Mouse (Mus musculus) MEL (cell line): ENCODE results near the gene Zfp961. TPM values are rescaled to one million over a fixed set of nuclear protein-coding genes. Genes with fewer than 3 reads are reported as not detected.

Source experiments
- DNase-seq: peaks from one replicate; pipeline ENCODE4 v3.0.0; 2011; ENCODE audit warnings: low read depth, low spot score
- H3K27ac ChIP-seq: 2 replicates; pipeline ENCODE4 v1.5.1; 2012; ENCODE audit warnings: low read depth, mild to moderate bottlenecking, control low read depth, low read length, moderate library complexity; ENCODE audit not compliant: control insufficient read depth
- H3K27me3 ChIP-seq, 2 experiments: fragments of 150-350 bp in 1 of 2; sonication (generic) in 1 of 2; 2 replicates each; pipeline ENCODE4 v1.6.1; 2012; ENCODE audit warnings: low read length in 2 of 2, mild to moderate bottlenecking in 2 of 2, improper control_type of control experiment in 1 of 2, moderate library complexity in 1 of 2; ENCODE audit not compliant: insufficient read depth in 2 of 2, control insufficient read depth in 1 of 2
- H3K36me3 ChIP-seq, 2 experiments: 2 replicates each; pipeline ENCODE4 v1.6.1; 2012 to 2014; ENCODE audit warnings: low read length in 2 of 2, improper control_type of control experiment in 1 of 2, inconsistent platforms in 1 of 2, mild to moderate bottlenecking in 1 of 2; ENCODE audit not compliant: insufficient read depth in 2 of 2, control insufficient read depth in 1 of 2
- H3K4me1 ChIP-seq, 2 experiments: fragments of 150-350 bp in 1 of 2; sonication (generic) in 1 of 2; 2 replicates each; pipeline ENCODE4 v1.6.1; 2012; ENCODE audit warnings: low read length in 2 of 2, improper control_type of control experiment in 1 of 2, mild to moderate bottlenecking in 1 of 2; ENCODE audit not compliant: insufficient read depth in 2 of 2, control insufficient read depth in 1 of 2
- H3K4me3 ChIP-seq, 2 experiments: fragments of 150-350 bp in 1 of 2; sonication (generic) in 1 of 2; 2 replicates each; pipeline ENCODE4 v1.5.1; 2012; ENCODE audit warnings: low read depth in 2 of 2, low read length in 2 of 2, mild to moderate bottlenecking in 2 of 2, moderate library complexity in 2 of 2, control low read depth in 1 of 2, improper control_type of control experiment in 1 of 2; ENCODE audit not compliant: control insufficient read depth in 1 of 2, insufficient read depth in 1 of 2
- H3K79me2 ChIP-seq: 2 replicates; pipeline ENCODE4 v1.6.1; 2012; ENCODE audit warnings: mild to moderate bottlenecking, low read length, moderate library complexity; ENCODE audit not compliant: control insufficient read depth, poor library complexity, insufficient read depth
- H3K9ac ChIP-seq: 2 replicates; pipeline ENCODE4 v1.6.1; 2012; ENCODE audit warnings: low read depth, mild to moderate bottlenecking, control low read depth, low read length, moderate library complexity; ENCODE audit not compliant: control insufficient read depth, poor library complexity, severe bottlenecking
- H3K9me3 ChIP-seq: fragments of 150-350 bp; sonication (generic); replicated peaks from 2 replicates; pipeline ENCODE4 v1.6.1; 2012; ENCODE audit warnings: mild to moderate bottlenecking, low read length, improper control_type of control experiment, moderate library complexity; ENCODE audit not compliant: insufficient read depth
- BHLHE40 ChIP-seq: IDR thresholded peaks from 2 replicates; pipeline ENCODE4 v1.6.1; 2012; ENCODE audit warnings: low read depth, mild to moderate bottlenecking, inconsistent platforms, low read length, improper control_type of control experiment, borderline replicate concordance
- CTCF ChIP-seq, 3 experiments: IDR thresholded peaks in 2 of 3; conservative IDR thresholded peaks in 1 of 3; 2 replicates each; pipeline ENCODE4 v1.5.1; 2011 to 2012; ENCODE audit warnings: low read length in 3 of 3, low read depth in 2 of 3, mild to moderate bottlenecking in 2 of 3, improper control_type of control experiment in 1 of 3, inconsistent platforms in 1 of 3, mixed read lengths in 1 of 3, moderate library complexity in 1 of 3; ENCODE audit not compliant: control insufficient read depth in 1 of 3, insufficient read depth in 1 of 3, poor library complexity in 1 of 3, severe bottlenecking in 1 of 3
- E2F4 ChIP-seq: IDR thresholded peaks from 2 replicates; pipeline ENCODE4 v1.6.1; 2011; ENCODE audit warnings: low read depth, low read length, improper control_type of control experiment, borderline replicate concordance
- ETS1 ChIP-seq: IDR thresholded peaks from 2 replicates; pipeline ENCODE4 v1.6.1; 2012; ENCODE audit warnings: low read depth, mild to moderate bottlenecking, inconsistent platforms, low read length, improper control_type of control experiment, moderate library complexity
- GABPA ChIP-seq: IDR thresholded peaks from 2 replicates; pipeline ENCODE4 v1.6.1; 2012; ENCODE audit warnings: low read depth, mild to moderate bottlenecking, inconsistent platforms, low read length, improper control_type of control experiment, moderate library complexity
- GATA1 ChIP-seq: IDR thresholded peaks from 2 replicates; pipeline ENCODE4 v1.6.1; 2011; ENCODE audit warnings: low read depth, low read length, improper control_type of control experiment
- HCFC1 ChIP-seq: IDR thresholded peaks from 2 replicates; pipeline ENCODE4 v1.6.1; 2012; ENCODE audit warnings: low read depth, mild to moderate bottlenecking, inconsistent platforms, low read length, improper control_type of control experiment, moderate library complexity
- JUND ChIP-seq: IDR thresholded peaks from 2 replicates; pipeline ENCODE4 v1.6.1; 2011; ENCODE audit warnings: low read depth, mild to moderate bottlenecking, improper control_type of control experiment, low read length
- KAT2A ChIP-seq: conservative IDR thresholded peaks from 2 replicates; pipeline ENCODE4 v1.6.1; 2012; ENCODE audit warnings: low read depth, low read length, improper control_type of control experiment, inconsistent platforms
- MAZ ChIP-seq: IDR thresholded peaks from 2 replicates; pipeline ENCODE4 v1.6.1; 2012; ENCODE audit warnings: low read depth, mild to moderate bottlenecking, inconsistent platforms, low read length, improper control_type of control experiment
- MXI1 ChIP-seq: IDR thresholded peaks from 2 replicates; pipeline ENCODE4 v1.6.1; 2011; ENCODE audit warnings: mild to moderate bottlenecking, low read depth, low read length, improper control_type of control experiment
- MYB ChIP-seq: IDR thresholded peaks from 2 replicates; pipeline ENCODE4 v1.6.1; 2011; ENCODE audit warnings: mild to moderate bottlenecking, low read depth, low read length, improper control_type of control experiment
- MYC ChIP-seq: IDR thresholded peaks from 2 replicates; pipeline ENCODE4 v1.6.1; 2011; ENCODE audit warnings: low read depth, mild to moderate bottlenecking, low read length, improper control_type of control experiment, moderate library complexity
- NRF1 ChIP-seq: IDR thresholded peaks from 2 replicates; pipeline ENCODE4 v1.6.1; 2014; ENCODE audit warnings: low read depth, mild to moderate bottlenecking, inconsistent platforms, low read length, improper control_type of control experiment, moderate library complexity; ENCODE audit not compliant: poor library complexity, insufficient read depth, severe bottlenecking
- TBP ChIP-seq: IDR thresholded peaks from 2 replicates; pipeline ENCODE4 v1.8.0; 2011; ENCODE audit warnings: low read depth, low read length, improper control_type of control experiment
- TCF12 ChIP-seq: IDR thresholded peaks from 2 replicates; pipeline ENCODE4 v1.6.1; 2014; ENCODE audit warnings: low read depth, mild to moderate bottlenecking, inconsistent platforms, low read length, improper control_type of control experiment, moderate library complexity
- UBTF ChIP-seq: IDR thresholded peaks from 2 replicates; pipeline ENCODE4 v1.6.1; 2012; ENCODE audit warnings: low read depth, mild to moderate bottlenecking, inconsistent platforms, low read length, improper control_type of control experiment, moderate library complexity, borderline replicate concordance; ENCODE audit not compliant: insufficient read depth
- USF1 ChIP-seq: IDR thresholded peaks from 2 replicates; pipeline ENCODE4 v1.6.1; 2014; ENCODE audit warnings: low read depth, mild to moderate bottlenecking, inconsistent platforms, low read length, improper control_type of control experiment, moderate library complexity
- ZKSCAN1 ChIP-seq: IDR thresholded peaks from 2 replicates; pipeline ENCODE4 v1.6.1; 2012; ENCODE audit warnings: low read depth, mild to moderate bottlenecking, inconsistent platforms, low read length, improper control_type of control experiment, moderate library complexity
- polyA plus RNA-seq, 2 experiments: library from polyadenylated mRNA; stranded (reverse) in 1 of 2; unstranded in 1 of 2; fragments of >175 nt in 1 of 2; fragments of >200 nt in 1 of 2; gene quantifications; 2 replicates each; pipeline versions ENCODE4 v1.2.1 to v1.2.4; 2012; ENCODE audit warnings: low replicate concordance in 2 of 2, low read depth in 1 of 2; ENCODE audit not compliant: insufficient read length in 2 of 2, insufficient read depth in 1 of 2, missing spikeins in 1 of 2
- total RNA-seq: library from RNA; depleted of rRNA; stranded (reverse); fragments of 300-350 nt; gene quantifications from 2 replicates; pipeline ENCODE4 v1.2.3, GENCODE M21; 2012

Zfp961 gene
- total and polyA plus RNA-seq, 3 experiments: 26.1 to 30.6 TPM; not detected in 1

DNA sequence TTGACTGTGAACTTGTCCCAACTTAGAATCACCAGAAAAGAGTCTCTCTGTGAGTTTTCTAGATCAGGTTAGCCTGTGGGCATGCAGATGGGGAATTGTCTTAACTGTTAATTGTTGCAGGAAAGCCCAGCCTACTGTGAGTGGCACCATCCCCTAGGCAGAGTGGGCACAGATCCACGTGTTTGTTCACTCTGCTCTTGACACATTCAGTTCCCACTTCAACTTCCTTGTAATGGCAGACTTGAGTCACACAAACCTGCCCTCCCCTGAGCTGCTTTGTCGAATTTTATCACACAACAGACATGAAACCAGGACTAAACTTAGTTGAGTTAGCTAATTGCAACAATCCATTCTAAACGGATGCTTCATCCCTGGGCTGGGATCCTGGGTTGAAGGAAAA lies 49.4 kb downstream of the Zfp961 start:
- H3K9ac ChIP-seq: no peak overlapping the region
- no peaks in the 10 kb centered on the region; a peak in 1 of 4 replicates for H3K27me3 ChIP-seq
- DNase-seq: no peak
- no peaks in the 10 kb centered on the region for H3K79me2 ChIP-seq
- no peak overlapping the region for H3K4me3 ChIP-seq
- H3K36me3 ChIP-seq: no peaks in the 10 kb centered on the region
- no peak for TF ChIP-seq JUND
- no peak for TF ChIP-seq MXI1
- no peak for TF ChIP-seq UBTF
- TF ChIP-seq MYC: no peak
- no peak for TF ChIP-seq HCFC1
- TF ChIP-seq USF1: no peak
- no peaks in the 10 kb centered on the region for H3K4me1 ChIP-seq
- H3K27ac ChIP-seq: no peak overlapping the region
- H3K9me3 ChIP-seq: no peaks in the 10 kb centered on the region

DNA sequence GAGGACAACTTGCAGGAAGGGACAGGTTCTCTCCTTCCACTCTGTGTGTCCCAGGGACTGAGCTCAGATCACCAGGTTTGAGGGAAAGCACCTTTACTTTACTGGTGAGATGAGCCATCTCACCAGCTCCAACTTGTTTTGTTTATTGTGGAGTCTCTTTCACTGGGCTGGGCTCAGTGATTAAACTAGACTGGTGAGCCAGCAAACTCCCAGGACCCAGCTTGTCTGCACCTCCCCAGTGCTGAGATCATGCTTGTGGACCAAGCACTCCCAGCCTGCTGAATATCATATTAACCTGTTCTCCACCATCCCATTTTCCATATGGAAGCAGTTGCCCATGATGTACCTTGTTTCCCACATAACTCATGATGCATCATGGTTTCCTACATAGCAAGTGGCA lies 52.1 kb downstream of the Zfp961 start:
- no peaks in the 10 kb centered on the region; a peak in 1 of 4 replicates for H3K27me3 ChIP-seq
- 0 out of 4 replicates have a peak, but pooled peaks cover 0 to under 1% of the 10 kb centered on the region in 2 experiments for H3K4me1 ChIP-seq
- H3K79me2 ChIP-seq: no peaks in the 10 kb centered on the region
- no peak overlapping the region for H3K9ac ChIP-seq
- H3K9me3 ChIP-seq: no peaks in the 10 kb centered on the region
- no peak overlapping the region for H3K4me3 ChIP-seq
- no peak for TF ChIP-seq CTCF (IDR thresholded peaks at IDR 0.05 in 2 of 3, conservative IDR thresholded peaks at IDR 0.05 in 1 of 3; ENCODE audit: control insufficient read depth in 1 of 3, insufficient read depth in 1 of 3, low read depth in 2 of 3, low read length in 3 of 3, poor library complexity in 1 of 3, severe bottlenecking in 1 of 3)
- no peak for TF ChIP-seq ZKSCAN1
- no peak for TF ChIP-seq TBP
- no peak for TF ChIP-seq NRF1
- no peak for TF ChIP-seq GATA1
- TF ChIP-seq GABPA: no peak
- no peak for TF ChIP-seq BHLHE40
- no peak for TF ChIP-seq JUND
- TF ChIP-seq KAT2A: no peak
- no peak for TF ChIP-seq MYB
- TF ChIP-seq ETS1: no peak
- no peak for TF ChIP-seq MXI1
- TF ChIP-seq MYC: no peak
- no peak for TF ChIP-seq TCF12
- no peak for TF ChIP-seq MAZ
- TF ChIP-seq E2F4: no peak
- H3K27ac ChIP-seq: no peak overlapping the region
- no peaks in the 10 kb centered on the region for H3K36me3 ChIP-seq
- DNase-seq: no peak
